Mouse (Mus musculus) central nervous system, embryonic 18 days (tissue): ENCODE measurements around the gene Mns1. TPM values are rescaled to one million over a fixed set of nuclear protein-coding genes. Genes with fewer than 3 reads are reported as not detected.

Experiments used
- polyA plus RNA-seq: library from polyadenylated mRNA; depleted of rRNA; stranded (reverse); fragments of >200 nt; gene quantifications from 2 replicates; pipeline ENCODE4 v1.2.3, GENCODE M21; 2012; rRNA removed

The Mns1 gene
- polyA plus RNA-seq = 4.7 and 5.8 TPM in 2 replicates

GRCm38 (mm10) chr9:72437822-72438701, at the start of gene Mns1:
Mns1 (plus strand) TSS chr9:72438011.

GRCm38 (mm10) chr9:72492194-72492565, 54.4 kb downstream of the Mns1 start, which contains the start of gene Tex9:
Tex9 (minus strand) TSS chr9:72492212.

Other genes with a start within 250 kb of the Mns1 start
- gene Zfp280d, start 163.2 kb upstream of the Mns1 start, polyA plus RNA-seq = 60.5 and 65.8 TPM in 2 replicates
- gene Tex9, start 54.2 kb downstream of the Mns1 start, polyA plus RNA-seq = 28.7 and 32.4 TPM in 2 replicates
- gene Rfx7, start 94.2 kb downstream of the Mns1 start, polyA plus RNA-seq = 23.3 and 23.8 TPM in 2 replicates
- gene Nedd4, start 224.3 kb downstream of the Mns1 start, polyA plus RNA-seq = 363 and 379 TPM in 2 replicates